Mouse (Mus musculus) C2C12 (cell line): ENCODE data around the gene Il10. TPM values are rescaled to one million over a fixed set of nuclear protein-coding genes. Genes with fewer than 3 reads are reported as not detected.

Experiments used
- H3K27me3 ChIP-seq: one replicate; pipeline ENCODE4 v1.6.1; 2011; ENCODE audit not compliant: control insufficient read depth, insufficient read depth, insufficient read length
- H3K36me3 ChIP-seq: one replicate; pipeline ENCODE4 v1.6.1; 2011; ENCODE audit not compliant: control insufficient read depth, insufficient read depth
- H3K4me3 ChIP-seq: one replicate; pipeline ENCODE4 v1.5.1; 2011; ENCODE audit warnings: mild to moderate bottlenecking, control low read depth; ENCODE audit not compliant: poor library complexity, insufficient read depth, severe bottlenecking
- H3K79me2 ChIP-seq: one replicate; pipeline ENCODE4 v1.6.1; 2011; ENCODE audit not compliant: control insufficient read depth, insufficient read depth
- H3K79me3 ChIP-seq: one replicate; pipeline ENCODE4 v1.6.1; 2011; ENCODE audit warnings: low read depth, control low read depth
- H3ac ChIP-seq: one replicate; pipeline ENCODE3; 2011; ENCODE audit warnings: low read depth; ENCODE audit not compliant: control insufficient read depth, insufficient read length
- CEBPB ChIP-seq: IDR thresholded peaks from one replicate; pipeline ENCODE4 v1.6.1; 2011; ENCODE audit warnings: low read depth, mild to moderate bottlenecking, control low read depth, moderate library complexity
- CTCF ChIP-seq: IDR thresholded peaks from one replicate; pipeline ENCODE4 v1.5.1; 2011; ENCODE audit not compliant: control insufficient read depth, insufficient read depth, insufficient read length
- FOSL1 ChIP-seq: IDR thresholded peaks from one replicate; pipeline ENCODE4 v1.8.0; 2011; ENCODE audit warnings: mild to moderate bottlenecking, low read length; ENCODE audit not compliant: poor library complexity, insufficient read depth, severe bottlenecking
- MAX ChIP-seq: IDR thresholded peaks from one replicate; pipeline ENCODE4 v1.6.1; 2011; ENCODE audit warnings: mild to moderate bottlenecking, control low read depth
- MYOD1 ChIP-seq: IDR thresholded peaks from one replicate; pipeline ENCODE4 v1.6.1; 2011; ENCODE audit warnings: low read depth; ENCODE audit not compliant: control insufficient read depth, insufficient read length
- MYOG ChIP-seq: IDR thresholded peaks from one replicate; pipeline ENCODE4 v1.6.1; 2011; ENCODE audit not compliant: control insufficient read depth, insufficient read length; ENCODE audit errors: extremely low read depth
- USF1 ChIP-seq: IDR thresholded peaks from one replicate; pipeline ENCODE4 v1.6.1; 2011; ENCODE audit warnings: low read depth, mild to moderate bottlenecking, control low read depth, moderate library complexity
- polyA plus RNA-seq: library from polyadenylated mRNA; unstranded; fragments of >200 nt; fragmentation: generic; extraction: Trizol; gene quantifications from one replicate; pipeline ENCODE4 v1.2.1, GENCODE M21; 2012; ENCODE audit warnings: missing spikeins

Il10 gene
- polyA plus RNA-seq, 1 experiment, result not detected

DNA sequence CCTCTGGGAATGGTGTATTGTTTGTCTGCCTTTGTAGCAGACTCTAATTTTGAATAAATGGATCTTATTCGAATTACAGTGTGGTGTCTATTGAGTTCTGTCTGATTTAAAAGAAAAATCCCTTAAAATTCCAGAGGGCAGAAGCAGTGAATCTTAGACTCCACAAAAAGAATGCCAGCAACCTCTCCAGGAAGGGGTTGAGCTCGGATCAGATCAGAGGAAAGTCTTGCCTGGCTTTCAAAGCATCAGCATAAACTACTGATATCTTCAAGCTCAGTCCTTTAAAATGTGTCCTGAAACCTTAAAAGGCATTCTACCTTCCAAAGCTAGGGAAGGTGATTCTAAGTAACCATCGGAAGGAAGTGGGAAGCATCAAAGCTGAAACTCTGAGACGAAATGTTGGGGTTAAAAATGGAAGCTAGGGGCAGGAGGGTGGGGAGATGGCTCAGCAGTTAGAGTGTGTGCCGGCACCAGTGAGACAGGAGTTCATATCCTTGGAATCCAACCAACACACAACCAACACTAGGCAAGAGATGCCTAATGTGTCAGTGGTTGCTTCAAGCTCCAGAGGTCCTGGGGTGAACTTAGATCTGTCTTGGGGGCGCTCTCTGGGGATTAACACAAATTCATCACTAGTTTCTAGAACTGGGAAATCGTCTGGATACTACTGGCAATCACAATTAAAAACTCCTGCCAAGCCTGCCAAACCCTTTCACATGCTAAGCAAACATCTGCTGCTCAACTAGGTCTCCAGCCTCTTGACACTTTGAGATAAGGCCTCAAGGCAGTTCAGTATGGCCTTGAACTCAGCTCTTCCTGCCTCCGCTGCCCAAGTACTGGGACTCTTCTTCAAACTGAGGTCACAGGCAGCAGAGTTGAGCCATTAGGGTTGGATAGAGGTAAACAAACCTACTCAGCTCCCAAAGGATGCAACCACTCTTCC lies 5.5 kb downstream of the Il10 start:
- Histone ChIP-seq H3K79me2 (no peaks in the 10 kb centered on the region), H3K27me3 (no peaks in the 10 kb centered on the region), H3K79me3 (no peaks in the 10 kb centered on the region), H3ac (no peak overlapping the region), H3K4me3 (no peak overlapping the region), H3K36me3 (no peaks in the 10 kb centered on the region)
- TF ChIP-seq MYOG, result no peak
- TF ChIP-seq USF1, result no peak
- TF ChIP-seq CTCF, result no peak
- no peak for TF ChIP-seq MAX
- TF ChIP-seq MYOD1, result no peak
- no peak for TF ChIP-seq CEBPB
- TF ChIP-seq FOSL1, result no peak

GRCm38 (mm10) chr1:131025843-131026190 lies 6.2 kb downstream of the Il10 start:
- Histone ChIP-seq H3K79me3 (no peaks in the 10 kb centered on the region), H3K79me2 (no peaks in the 10 kb centered on the region), H3K27me3 (no peaks in the 10 kb centered on the region), H3K36me3 (no peaks in the 10 kb centered on the region), H3ac (no peak overlapping the region), H3K4me3 (no peak overlapping the region)
- TF ChIP-seq FOSL1 (no peak), MYOD1 (no peak), MAX (peak; percentile 15)

DNA sequence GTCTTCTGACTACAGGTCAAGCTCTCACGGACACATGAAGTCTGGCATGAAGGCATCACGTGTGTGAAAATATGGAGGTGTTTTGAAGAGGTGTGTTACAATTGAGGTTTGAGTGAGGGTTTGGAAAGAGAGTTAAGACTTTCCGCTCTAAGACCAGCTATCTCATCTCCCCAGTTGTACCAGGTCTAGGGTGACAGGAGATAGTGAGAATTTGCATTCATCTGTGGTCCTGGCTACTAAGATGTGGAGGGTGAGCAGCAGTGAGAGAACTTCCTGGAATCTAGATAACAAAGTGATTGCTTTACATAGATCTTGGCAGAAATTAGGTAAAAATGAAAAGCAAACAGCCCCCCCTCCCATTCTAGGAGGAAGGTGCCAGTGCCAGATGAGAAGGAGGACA lies 9.6 kb downstream of the Il10 start:
- H3K4me3 ChIP-seq, result no peak overlapping the region
- H3K79me2 ChIP-seq, result no peaks in the 10 kb centered on the region
- no peaks in the 10 kb centered on the region for H3K36me3 ChIP-seq
- H3K27me3 ChIP-seq, result no peaks in the 10 kb centered on the region
- H3K79me3 ChIP-seq, result no peaks in the 10 kb centered on the region
- H3ac ChIP-seq, result no peak overlapping the region
- TF ChIP-seq CTCF, result no peak
- TF ChIP-seq USF1, result no peak
- no peak for TF ChIP-seq MYOD1
- TF ChIP-seq CEBPB, result no peak
- TF ChIP-seq MAX, result no peak
- TF ChIP-seq FOSL1, result no peak
- TF ChIP-seq MYOG, result no peak

DNA sequence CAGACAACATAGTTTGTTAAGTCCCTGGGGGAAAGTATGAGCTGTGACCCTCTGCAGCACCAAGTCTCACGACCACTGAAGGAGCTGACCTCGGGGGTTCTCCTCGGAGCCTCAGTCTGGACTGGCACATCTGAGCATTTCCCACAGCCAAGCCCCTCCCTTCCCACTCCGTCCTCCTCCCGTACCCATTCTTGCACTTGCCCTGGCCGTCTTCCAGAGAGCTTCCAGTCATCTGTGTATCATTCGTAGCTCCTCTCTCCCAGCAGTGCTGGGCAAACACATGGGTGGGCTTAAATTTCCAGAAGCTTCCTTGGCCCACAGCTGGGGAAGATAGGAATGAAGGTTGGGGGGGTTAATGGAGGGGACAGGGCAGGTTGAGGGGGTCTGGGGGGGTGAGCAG lies 10.6 kb downstream of the Il10 start:
- TF ChIP-seq MYOD1, result no peak
- TF ChIP-seq USF1, result no peak
- no peak for TF ChIP-seq MYOG
- no peak for TF ChIP-seq MAX
- no peak for TF ChIP-seq CTCF
- TF ChIP-seq CEBPB, result no peak
- TF ChIP-seq FOSL1, result no peak
- Histone ChIP-seq H3K4me3 (no peak overlapping the region), H3K79me3 (no peaks in the 10 kb centered on the region), H3K79me2 (no peaks in the 10 kb centered on the region), H3K36me3 (no peaks in the 10 kb centered on the region), H3K27me3 (no peaks in the 10 kb centered on the region), H3ac (no peak overlapping the region)

DNA sequence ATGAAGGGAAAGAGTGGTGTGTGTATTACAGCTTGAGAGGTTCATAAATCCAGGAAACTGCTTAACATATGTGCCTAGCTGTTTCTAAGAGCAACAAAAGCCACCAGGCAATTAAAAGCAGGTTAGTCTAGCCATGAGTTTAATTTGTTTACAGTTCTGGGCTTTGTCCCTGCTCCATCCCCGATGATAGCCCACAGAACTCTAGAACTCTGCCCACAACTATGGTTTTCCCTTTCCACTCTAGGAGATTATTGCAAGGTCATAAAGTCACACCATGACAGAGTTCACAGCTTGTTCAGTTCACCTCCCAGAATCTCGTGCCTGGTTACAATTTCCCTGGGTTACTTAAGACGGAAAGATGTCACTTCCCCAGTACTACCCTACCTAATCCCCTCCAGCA lies 11.6 kb downstream of the Il10 start:
- Histone ChIP-seq H3K79me2 (no peaks in the 10 kb centered on the region), H3K36me3 (no peaks in the 10 kb centered on the region), H3K4me3 (no peak overlapping the region), H3ac (no peak overlapping the region), H3K27me3 (no peaks in the 10 kb centered on the region), H3K79me3 (no peaks in the 10 kb centered on the region)
- TF ChIP-seq MYOD1, result no peak
- no peak for TF ChIP-seq USF1
- no peak for TF ChIP-seq CEBPB
- TF ChIP-seq FOSL1, result no peak
- TF ChIP-seq MAX, result no peak
- TF ChIP-seq MYOG, result no peak
- no peak for TF ChIP-seq CTCF

DNA sequence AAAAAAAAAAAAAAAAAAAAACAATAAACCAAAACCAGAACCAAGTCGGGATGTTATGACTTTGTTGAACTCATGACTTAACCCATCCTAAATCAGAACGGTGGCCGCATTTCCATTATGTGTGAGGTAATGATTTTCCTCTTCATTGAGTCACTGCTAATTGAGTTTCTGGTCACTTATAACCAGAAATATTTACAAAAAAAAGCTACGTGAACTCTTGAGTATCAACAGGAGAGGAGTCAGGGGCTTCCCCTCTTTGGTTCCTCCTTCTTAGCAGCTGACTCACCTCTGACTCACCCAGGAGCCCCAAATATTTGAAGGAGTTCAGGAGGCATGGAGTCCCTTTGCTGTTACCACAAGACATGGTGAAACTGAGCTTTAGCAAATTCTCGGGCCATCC lies 18.4 kb downstream of the Il10 start:
- Histone ChIP-seq H3K79me2 (no peaks in the 10 kb centered on the region), H3K27me3 (no peaks in the 10 kb centered on the region), H3ac (no peak overlapping the region), H3K36me3 (no peaks in the 10 kb centered on the region), H3K4me3 (no peak overlapping the region), H3K79me3 (no peaks in the 10 kb centered on the region)
- peak; percentile 77 for TF ChIP-seq FOSL1
- TF ChIP-seq MYOG, result no peak
